Mouse (Mus musculus) myocyte (in vitro differentiated cells): ENCODE results near the gene Sprr2f.

Experiments
- MYOD1 ChIP-seq, 3 experiments: IDR thresholded peaks; one replicate each; pipeline ENCODE4 v1.6.1; 2011; ENCODE audit warnings: control low read depth in 2 of 3, low read depth in 2 of 3, mild to moderate bottlenecking in 2 of 3, moderate library complexity in 1 of 3; ENCODE audit not compliant: insufficient read length in 2 of 3, control insufficient read depth in 1 of 3
- POLR2A ChIP-seq: IDR thresholded peaks from one replicate; pipeline ENCODE4 v1.6.1; 2011; ENCODE audit warnings: low read depth, mild to moderate bottlenecking, control low read depth, moderate library complexity; ENCODE audit not compliant: insufficient read length
- TCF12 ChIP-seq: IDR thresholded peaks from one replicate; pipeline ENCODE4 v1.6.1; 2011; ENCODE audit warnings: mild to moderate bottlenecking, control low read depth; ENCODE audit not compliant: poor library complexity, insufficient read depth, severe bottlenecking

GRCm38 (mm10) chr3:92351843-92352242, 13.1 kb upstream of the Sprr2f start, which contains the start of gene Sprr2e:
- TF ChIP-seq TCF12 (no peak), MYOD1 (IDR thresholded peaks at IDR 0.05; ENCODE audit: control insufficient read depth in 1 of 3, insufficient read length in 2 of 3, low read depth in 2 of 3) (no peak), POLR2A (no peak)
